Mouse (Mus musculus) left cerebral cortex, adult 11 months (tissue): ENCODE data around the gene Ccdc142.

ENCODE experiments used
- DNase-seq: peaks from one replicate; pipeline ENCODE4 v3.0.0; 2022; ENCODE audit warnings: low spot score

Ccdc142 gene

DNA sequence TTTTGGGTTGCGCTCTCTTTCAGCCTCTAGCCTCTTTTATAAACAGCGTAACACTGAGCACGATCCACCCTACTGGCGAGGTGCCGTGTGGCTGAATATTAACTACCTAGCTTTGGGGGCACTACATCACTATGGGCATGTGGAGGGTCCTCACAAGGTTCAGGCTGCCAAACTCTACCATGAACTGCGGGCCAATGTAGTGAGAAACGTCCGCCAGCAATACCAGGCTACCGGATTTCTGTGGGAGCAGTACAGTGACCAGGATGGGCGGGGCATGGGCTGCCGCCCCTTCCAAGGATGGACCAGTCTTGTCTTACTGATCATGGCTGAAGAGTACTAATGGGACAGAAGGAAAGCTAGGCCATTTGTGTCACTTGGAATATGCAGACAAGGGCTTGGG, 17.0 kb downstream of the Ccdc142 start:
- DNase-seq: no peak

DNA sequence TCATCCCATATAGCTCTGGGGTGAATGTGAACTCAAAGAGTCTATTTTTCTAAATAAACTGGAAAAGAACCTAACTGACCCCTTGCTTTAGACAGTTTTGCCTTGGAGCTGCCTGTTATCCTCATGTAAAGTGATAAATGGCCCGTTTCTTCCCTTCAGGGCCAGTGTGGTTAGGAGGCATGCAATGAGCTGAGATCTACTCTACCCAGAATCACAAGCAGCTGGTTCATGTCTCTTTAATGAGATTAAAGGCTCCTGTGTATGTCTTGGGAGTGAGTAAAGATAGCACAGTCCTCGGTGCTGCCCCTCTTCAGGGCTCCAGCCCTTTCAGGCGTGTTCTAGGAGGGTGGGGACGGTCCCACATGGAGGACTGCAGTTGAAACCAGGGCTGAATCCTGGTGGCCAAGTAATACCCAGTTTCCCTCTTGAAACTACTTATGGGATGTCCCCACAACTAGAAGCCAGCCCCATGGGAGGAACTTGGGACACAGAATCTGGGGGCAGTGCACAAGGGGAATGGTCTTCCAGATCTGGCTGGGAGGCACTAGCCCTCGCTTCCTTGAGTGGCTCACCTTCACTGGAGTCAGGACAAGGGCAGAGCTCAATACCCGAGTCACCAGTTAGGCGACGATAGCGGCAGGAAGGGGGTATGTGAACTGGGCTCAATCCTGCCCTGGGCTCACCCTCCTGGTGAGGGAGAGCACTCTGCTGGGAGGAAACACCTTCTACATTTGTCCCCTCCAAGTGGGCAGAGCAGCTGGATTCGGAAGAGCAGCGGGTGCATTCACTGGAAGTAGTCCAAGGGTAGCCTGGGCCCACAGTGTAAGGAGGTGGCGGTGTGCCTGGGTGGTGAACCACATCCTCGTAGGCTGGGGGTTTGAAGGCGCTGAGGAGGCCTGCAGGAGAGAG, 17.7 kb downstream of the Ccdc142 start:
- DNase-seq: no peak

DNA sequence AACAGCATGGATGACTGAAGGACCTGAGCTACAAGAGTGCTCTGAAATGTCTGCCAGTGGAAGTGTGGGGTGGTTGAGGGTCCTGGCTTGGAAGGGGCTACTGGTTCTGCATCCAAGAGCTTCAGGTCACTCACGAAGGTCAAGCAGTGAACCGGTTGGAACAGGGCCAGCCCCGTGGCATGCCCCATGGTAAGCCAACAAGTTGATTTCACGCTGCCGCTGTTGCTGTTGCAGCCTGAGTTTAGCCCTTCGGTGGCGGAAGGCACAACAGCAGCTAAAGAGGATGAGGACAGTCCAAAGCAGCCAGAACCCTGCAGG, 18.3 kb downstream of the Ccdc142 start:
- no peak for DNase-seq

DNA sequence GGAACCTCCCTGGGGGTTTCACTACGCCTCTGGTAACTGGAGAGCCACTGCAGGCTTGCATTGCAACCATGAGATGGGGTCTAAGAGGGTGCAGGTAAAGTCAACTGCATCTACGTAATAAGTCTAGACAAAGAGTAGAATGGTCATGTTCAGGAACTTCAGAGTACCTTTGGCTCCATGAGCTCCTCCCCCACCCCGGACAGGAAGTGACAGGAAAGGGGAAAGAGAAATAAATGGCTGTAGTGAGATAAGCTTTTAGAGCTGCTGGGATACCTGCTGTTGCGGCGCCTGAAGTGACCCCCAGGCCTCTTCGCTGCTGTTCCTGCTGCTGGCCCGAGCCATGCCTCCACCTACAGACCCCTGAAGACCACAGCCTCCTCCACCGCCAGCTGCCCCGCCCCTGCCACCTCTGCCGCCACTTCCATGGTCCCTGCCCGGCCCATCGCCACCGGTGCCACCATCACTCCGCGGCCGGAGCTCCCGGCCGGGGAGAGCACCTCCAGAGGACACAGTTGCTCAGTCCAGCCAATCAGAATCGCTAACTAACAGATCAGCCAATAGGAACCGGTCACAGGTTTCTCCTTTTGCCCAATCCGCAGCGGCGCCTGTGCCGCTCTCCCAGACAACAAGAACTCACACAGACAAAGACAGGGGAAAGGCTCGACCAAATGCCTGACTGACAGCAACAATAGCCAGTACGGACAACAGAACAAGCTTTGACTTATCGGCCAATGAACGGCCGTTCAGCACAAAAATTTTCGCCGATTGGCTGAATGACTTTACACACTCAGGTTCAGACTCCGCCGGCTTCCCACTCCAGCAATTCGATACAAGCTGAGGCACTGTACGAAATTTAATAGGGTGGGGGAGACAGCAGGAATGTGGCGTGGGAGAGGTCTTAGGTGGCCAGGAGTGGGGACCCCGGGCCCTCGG, 19.8 kb downstream of the Ccdc142 start, which contains the start of gene Wbp1:
TSS of gene Wbp1 (minus strand) at position 630 of the 933 bp plus-strand sequence.
- peak; percentile 98 for DNase-seq

DNA sequence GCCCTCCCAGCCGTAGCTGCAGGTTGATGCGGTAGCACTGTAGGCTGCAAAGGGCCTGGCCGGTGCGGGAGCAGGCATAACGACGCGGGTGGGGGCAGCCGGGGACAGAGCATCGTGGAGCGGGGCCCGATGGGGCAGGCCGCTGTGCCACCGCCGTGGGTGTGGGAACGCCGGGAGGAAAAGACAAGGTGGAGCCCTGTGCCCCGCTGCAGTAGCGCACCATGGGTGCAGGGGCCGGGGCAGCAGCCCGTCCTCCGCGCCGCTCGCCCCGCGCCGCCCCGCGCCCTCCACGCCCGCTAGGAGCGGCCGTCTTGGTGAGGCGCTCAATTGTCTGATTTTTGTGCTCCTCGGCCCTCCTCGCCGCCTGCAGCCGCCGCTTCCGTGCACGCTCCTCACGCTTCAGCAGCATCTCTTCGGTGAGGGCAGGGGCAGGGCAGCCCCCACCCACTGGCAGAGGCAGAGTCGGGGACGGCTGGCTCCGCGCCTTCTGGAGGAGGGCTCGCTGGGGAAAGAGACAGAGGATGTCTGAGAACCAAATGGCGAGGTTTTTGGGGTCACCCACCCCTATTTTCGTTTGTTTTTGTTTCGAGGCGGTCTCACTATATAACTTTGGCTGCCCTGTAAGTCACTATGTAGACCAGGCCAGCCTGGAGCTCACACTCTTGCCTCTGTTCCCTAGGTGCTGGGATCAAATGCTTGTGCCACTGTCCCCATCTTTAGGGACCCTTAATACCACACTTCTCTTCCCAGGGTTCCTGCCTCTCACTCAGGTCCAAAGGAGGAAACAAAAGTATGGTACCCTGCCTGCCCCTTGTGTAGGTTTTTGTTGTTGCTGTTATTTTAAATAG, 20.7 kb downstream of the Ccdc142 start:
- DNase-seq: no peak

DNA sequence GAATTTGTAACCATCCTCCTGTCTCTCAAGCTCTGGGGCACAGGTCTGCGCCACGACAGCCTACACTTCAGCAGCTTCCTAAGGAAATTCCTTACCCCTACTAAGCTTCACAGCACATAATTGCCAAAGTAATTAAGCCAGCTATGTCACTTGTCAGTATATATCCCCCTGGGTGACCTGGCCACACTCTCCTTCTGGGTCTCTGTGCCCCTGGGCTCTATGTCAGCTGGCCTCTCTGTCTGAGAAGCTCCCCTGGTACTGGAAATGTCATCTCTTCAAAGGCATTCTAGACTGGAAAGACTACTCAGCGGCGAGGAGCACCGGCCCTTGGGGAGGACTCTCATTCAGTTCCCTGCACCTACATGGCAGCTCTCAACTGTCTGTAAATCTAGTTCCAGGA, 21.6 kb downstream of the Ccdc142 start:
- DNase-seq: no peak

- peak; percentile 88 for DNase-seq
Measured at GRCm38 (mm10) chr6:83124851-83125312, 23.5 kb downstream of the Ccdc142 start.

- DNase-seq: no peak
Measured at GRCm38 (mm10) chr6:83125331-83125730, 23.9 kb downstream of the Ccdc142 start, which contains the start of gene Ino80b. TSS of gene Ino80b (minus strand) at chr6:83125431.

- DNase-seq: no peak
Measured at GRCm38 (mm10) chr6:83127419-83127818, 26.0 kb downstream of the Ccdc142 start.

DNA sequence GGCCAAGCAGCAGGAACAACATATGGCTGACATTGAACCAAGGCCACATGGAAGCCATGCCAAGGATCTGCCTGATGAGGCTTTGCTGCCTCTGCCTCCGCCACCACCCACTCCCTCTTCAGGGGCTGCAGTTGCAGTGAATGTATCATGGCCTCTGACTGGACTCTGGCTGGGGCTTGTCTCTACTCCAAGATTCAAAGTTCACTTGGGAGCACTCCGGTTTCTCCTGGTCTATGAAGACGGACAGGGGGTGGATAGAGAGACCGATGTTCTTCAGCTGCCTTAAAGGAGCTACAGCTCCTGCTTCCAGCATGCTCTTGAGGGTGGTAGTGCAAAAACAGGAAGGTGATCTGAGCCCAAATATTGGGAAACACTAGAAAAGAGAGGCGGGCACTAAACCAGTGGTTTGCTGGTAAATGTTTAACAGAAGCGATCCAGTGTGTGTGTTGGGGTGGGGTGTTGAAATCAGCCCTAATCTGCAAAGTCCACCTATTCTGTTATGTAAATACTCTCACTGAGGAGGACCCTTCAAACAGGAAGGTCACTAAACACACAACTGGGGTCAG, 30.2 kb downstream of the Ccdc142 start:
- DNase-seq: no peak

DNA sequence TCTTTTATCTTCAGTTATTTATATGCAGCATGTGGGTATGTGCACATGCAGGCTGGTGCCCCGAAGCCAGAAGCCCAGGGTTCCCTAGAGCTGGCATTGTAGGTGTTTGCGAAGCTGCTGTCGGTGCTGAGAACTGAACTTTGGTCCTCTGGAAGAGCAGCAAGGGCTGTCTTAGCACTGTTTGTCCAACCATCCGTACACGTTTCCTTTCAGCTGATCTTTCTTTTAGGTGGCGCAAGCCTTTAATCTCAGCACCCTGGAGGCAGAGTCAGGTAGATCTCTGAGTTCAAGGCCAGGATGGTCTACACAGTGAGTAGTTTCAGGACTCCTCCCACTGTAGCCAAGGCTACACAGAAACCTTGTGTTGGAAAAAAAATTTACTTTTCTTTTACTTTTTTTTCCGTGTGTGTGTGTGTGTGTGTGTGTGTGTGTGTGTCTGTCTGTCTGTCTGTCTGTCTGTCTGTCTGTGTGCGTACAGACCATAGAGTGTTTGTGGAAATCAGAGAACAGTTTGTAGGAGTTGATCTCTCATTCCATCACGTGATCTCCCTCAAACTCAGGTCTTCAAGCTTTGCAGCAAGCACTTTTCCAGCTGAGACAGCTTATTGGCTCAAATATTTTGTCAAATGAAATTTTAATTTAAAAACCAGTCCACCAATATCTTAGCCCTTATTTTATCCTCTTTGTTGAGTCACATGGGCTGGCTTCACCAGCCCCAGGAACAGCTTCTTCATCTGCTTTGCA, 30.9 kb downstream of the Ccdc142 start:
- DNase-seq: no peak

GRCm38 (mm10) chr6:83134226-83134625, 32.8 kb downstream of the Ccdc142 start:
- DNase-seq: no peak

DNA sequence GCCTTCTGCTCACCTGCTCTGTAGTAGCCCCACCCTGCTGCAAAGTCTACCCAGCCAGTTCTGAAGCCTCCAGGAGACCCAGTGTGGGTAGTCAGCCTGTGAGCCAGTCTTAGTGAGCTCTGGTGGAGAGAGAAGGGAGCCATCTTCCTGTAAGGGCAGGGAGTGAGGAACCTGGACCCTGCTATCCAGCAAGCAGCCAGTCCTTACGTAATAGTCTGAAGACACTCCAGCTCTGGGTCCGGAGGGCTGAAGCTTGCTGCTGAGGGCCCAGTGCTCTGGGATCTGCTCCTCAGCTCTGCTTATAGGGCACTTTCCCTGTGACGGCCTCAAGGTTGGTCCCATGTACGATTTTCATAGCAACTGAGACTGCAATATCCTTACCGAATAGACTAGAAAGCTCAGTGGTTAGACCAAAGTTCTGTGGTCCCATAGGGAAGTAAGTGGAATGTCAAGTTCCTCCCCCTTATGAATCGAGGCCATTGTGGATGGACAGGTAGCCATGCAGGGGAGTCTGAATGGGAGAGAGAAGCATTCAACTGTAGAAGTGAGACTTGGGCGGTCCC, 33.6 kb downstream of the Ccdc142 start, which contains the start of gene Rtkn:
TSS of gene Rtkn (plus strand) at position 513 of the 563 bp plus-strand sequence.
- DNase-seq: no peak

- DNase-seq: no peak
Measured at GRCm38 (mm10) chr6:83135571-83136161, 34.3 kb downstream of the Ccdc142 start.

DNA sequence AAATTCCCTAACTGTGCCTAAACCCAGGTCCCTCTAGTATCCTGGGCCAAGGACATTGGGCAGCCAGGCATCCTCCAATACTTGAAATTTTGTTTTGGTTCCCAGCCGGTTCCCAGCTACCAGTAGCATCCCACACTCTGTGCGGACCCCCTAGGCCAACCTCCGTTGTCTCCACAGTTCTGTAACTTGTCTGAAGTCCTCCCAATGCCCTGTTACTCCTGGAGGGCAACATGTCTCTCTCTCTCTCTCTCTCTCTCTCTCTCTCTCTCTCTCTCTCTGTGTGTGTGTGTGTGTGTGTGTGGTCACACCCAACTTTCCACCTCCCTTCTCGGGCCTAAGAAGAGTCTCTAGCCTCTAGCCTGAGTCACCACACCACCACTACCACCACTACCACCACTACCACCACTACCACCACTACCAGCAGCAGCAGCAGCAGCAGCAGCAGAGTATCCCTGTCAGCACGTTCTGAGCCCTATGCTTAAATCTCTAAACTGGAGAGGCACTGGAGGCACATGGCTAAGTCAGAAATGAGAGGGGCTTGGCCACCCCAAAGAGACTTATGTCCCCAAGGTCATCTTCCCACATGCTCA, 35.0 kb downstream of the Ccdc142 start:
- DNase-seq: no peak

DNA sequence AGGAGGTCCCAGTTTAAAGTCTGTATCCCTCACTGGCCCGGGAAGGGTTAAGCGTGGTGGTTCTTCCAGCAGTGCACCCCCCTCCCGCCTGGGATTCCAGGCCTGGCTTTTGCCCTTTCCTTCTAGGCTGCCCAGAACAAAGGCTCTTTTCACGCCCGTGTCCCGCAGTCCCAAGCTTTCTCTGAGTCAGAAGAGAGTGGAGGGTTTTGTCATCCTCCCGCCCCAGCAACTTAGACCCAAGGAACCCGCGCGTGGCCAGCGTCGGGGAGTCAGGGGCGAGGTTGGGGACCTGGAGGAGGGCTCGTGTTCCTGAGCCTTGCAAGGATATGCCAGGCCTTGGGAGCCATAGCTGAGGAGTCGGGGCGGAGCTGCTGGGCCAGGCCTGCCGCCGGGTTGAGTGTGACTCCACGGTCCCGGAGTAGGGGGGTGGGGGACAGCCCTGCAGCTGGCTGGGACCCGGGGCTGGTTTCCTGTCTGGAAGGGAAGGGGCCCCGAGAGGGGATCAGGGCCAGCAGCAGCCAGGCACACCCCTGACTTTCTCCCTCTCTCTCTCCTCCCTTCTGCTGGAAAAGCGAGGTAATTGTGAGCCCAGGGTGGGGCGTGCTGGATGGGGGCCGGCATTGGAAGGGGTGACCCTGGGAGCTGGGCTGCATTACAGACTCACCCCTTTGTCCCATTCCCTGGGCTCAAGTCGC, 35.6 kb downstream of the Ccdc142 start:
- no peak for DNase-seq

DNA sequence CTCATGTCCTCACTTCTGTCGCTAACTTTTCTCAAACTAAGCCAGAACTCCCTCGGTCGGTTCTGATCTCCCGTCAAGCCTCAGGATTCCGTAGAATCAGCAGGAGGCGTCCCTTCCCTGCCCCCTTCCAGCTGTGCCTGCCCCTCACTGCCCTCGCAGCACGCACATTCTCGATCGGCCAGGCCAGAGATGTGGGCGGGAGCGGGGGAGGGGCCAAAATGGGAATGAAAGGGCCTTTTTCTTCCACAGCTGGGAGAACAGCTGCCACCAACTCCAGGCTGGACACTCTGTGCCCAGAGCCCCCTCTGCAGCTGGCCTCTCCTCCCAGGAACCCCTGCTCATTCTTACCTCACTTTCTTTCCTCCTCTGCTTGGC, 36.2 kb downstream of the Ccdc142 start:
- peak; percentile 76 for DNase-seq

- DNase-seq: no peak
Measured at GRCm38 (mm10) chr6:83138056-83138455, 36.7 kb downstream of the Ccdc142 start.

- DNase-seq: no peak
Measured at GRCm38 (mm10) chr6:83140044-83140443, 38.6 kb downstream of the Ccdc142 start.
